Mouse (Mus musculus) skeletal muscle tissue, adult 2 months (tissue): ENCODE measurements at regions not wholly inside any gene's neighbourhood (a gene's known extent, or its start where the extent isn't known, plus 50 kb on each side); places are given as distances from the start of the nearest gene placed in this dataset.

ENCODE experiments used
- DNase-seq: peaks from one replicate; pipeline ENCODE4 v3.0.0-alpha.2; 2012; ENCODE audit warnings: low read depth, low spot score

DNA sequence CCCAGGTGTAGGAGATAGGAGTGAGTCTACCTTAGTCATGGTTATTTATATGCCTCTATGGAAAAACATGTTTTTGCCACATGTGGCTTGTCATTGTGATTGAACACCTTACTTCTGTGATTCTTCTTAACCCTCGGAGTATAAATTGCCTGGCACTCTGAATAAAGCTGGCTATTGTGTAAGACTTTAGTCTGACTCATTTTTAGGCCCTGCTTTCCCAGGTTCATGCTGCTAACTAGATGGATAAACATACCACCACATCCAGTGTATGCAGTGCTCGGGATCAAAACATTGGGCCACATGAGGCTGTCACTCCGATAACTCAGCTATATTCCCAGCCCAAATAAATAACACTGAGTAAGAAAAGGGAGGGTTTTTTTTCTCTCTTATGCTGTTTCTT lies 287.2 kb downstream of the Gsdmc2 start:
- no peak for DNase-seq

DNA sequence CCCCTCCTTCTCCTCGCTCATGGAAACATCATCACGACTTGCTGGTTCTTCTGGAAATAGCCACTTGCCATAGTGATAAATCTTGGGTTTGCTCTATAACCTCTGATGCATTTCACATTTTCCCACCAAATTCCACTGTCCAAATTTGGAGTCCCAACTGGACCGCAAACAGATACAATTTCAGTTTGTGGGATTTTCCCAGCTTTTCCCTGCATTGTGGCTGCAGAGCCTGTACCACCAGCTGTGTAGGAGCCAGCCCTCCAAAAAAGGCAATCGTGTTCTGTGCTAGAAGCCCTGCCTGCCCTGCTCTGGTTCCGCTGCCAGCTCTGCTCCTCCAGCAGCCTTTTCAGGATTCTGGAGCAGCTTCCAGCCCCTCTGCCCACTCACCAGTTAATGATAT lies 291.4 kb downstream of the Gsdmc2 start:
- DNase-seq = peak; percentile 10

GRCm38 (mm10) chr15:63532337-63533055 lies 312.5 kb downstream of the Gsdmc2 start:
- no peak for DNase-seq

DNA sequence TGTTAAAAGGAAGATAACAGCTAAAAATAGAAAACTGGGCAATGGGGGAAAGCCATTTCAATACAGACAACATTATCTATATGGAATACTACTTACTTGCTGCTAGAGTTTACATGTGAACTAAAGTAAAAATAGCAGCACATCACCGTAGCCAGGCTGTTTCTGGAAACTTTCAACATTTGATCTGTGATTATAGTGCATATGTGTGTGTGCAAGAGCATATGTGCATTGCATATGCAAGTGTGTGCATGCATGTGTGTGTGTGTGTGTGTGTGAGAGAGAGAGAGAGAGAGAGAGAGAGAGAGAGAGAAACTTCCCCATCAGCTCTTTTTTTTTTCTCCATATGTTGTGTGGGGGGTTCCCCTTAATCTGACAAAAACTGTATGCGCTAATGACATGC lies 317.7 kb downstream of the Gsdmc2 start:
- no peak for DNase-seq

GRCm38 (mm10) chr15:63526820-63527219 lies 318.2 kb downstream of the Gsdmc2 start:
- DNase-seq = no peak

DNA sequence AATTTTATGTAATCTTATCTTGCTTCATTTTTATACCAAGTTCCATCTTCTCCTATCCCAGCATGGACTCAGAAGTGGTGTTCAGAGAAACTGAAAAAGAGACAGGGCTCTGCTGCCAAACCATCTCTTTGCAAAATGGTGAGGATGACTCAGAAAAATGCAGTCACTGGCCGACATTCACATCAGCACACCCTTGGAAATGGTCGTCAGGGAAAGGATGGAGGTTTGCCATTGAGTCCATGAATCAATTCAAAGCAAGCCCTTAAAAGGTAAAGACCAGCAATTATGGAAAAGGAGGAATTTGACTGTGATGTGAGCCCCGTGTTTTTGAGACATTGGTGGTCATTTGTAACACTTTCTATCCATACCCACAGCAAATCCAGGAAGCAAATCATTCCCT lies 327.7 kb downstream of the Gsdmc2 start:
- DNase-seq = no peak

GRCm38 (mm10) chr15:63500453-63500852 lies 344.5 kb downstream of the Gsdmc2 start:
- peak; percentile 4 for DNase-seq

DNA sequence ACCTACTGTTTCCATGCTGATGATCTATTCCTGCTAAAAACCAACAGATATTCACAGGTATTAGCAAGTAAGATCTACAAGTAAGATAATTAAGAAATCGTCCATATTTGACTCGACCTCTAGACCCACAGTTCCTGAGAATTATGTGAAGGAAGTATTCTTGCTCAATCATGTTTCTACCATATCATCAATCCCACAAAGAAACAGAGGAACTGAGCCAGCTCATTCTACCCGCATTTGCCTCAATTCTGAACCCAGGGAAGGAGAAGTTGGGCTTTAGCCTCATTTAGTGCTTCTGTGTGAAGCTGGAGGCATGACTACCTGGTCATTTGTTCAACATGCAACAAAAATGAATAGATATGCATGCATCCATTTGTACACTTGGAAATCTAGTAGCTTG lies 346.5 kb downstream of the Gsdmc2 start:
- DNase-seq = no peak

DNA sequence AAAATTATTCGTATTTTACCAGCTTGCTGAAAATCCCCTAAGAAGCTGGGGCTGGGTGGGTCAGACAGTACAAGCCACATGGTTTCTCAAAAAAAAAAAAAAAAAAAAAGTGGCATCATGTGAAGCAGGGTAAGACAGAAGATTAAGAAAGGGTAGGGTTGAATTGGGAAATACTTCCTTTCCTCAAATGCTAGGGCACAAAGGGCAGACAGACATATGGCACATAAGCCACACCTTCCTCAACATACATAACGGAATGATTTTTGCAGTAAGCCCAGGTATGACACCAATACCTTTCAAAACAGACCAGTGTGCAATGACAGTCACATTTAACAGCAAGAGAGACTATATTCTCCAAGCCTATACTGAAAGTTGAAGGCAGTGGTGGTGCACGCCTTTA lies 347.8 kb downstream of the Gsdmc2 start:
- no peak for DNase-seq

GRCm38 (mm10) chr15:63484910-63485309 lies 360.1 kb downstream of the Gsdmc2 start:
- DNase-seq = no peak

- DNase-seq = no peak
Measured at GRCm38 (mm10) chr15:63484217-63484887, 360.6 kb downstream of the Gsdmc2 start.

DNA sequence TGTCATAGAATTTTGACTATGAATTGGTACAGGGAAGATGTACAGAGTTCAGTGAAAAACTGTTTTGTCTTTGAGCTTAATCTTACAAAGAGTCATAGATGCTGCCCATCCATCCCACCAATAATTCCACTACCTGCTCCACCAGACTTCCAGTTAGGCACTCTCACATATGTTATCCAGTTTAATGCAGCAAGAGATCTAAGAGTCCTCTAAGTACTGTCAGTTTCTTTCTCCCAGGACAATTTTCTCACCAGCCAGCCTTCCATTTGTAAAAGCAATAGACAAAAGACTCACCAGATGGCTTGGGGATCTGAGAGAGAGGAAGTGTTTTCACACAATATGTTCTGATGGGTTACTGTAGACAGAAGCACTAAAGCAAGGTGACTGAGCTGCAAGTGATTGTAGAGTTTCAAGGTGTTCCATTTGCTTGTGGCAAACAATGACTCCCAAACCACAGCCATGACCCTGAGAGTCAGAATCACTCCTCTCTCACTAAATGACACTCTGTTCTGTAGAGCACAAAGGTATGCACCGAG lies 365.6 kb downstream of the Gsdmc2 start:
- no peak for DNase-seq

GRCm38 (mm10) chr15:63466916-63467315 lies 378.1 kb downstream of the Gsdmc2 start:
- no peak for DNase-seq

DNA sequence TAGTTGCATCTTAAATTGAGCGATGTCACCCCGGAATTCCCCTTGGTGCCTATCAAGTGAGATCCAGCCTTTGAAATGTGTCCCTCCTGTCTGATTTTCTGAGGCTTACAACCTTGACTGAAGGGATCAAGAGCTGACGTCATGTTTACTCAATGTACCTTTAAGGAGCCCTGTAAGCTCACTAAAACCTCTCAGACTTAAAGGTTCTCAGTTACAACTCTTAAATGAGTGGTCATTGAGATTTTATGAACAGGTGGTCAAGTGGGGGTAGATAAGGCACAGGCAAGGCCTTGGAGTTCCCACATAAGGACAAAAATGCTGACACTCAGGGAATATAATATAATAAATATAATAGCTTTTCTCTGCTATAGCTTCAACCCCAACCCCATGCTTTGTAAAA lies 392.4 kb downstream of the Gsdmc2 start:
- no peak for DNase-seq

- DNase-seq = no peak
Measured at GRCm38 (mm10) chr15:63446288-63446687, 398.7 kb downstream of the Gsdmc2 start.

- DNase-seq = peak; percentile 2
Measured at GRCm38 (mm10) chr15:63445016-63445415, 400.0 kb downstream of the Gsdmc2 start.

GRCm38 (mm10) chr15:63442146-63442780 lies 402.7 kb downstream of the Gsdmc2 start:
- no peak for DNase-seq

- no peak for DNase-seq
Measured at GRCm38 (mm10) chr15:63412649-63413048, 432.3 kb downstream of the Gsdmc2 start.

DNA sequence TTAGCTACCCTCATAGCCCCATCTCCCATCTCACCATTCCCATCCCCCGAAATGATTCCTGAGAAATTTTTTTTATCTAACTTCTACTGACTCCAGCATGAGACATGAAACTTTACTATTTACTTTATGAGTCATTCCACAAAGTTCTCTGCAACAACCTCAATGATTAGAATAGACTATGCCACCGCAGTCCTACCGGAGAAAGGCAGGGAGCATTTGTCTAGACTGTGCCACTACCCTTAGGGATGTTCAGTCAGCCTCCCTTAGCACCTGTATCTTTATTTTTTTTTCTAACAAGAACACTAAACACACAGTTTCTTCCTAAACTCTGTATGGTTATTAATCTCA lies 433.2 kb downstream of the Gsdmc2 start:
- no peak for DNase-seq

- no peak for DNase-seq
Measured at GRCm38 (mm10) chr15:63410994-63411770, 433.8 kb downstream of the Gsdmc2 start.

DNA sequence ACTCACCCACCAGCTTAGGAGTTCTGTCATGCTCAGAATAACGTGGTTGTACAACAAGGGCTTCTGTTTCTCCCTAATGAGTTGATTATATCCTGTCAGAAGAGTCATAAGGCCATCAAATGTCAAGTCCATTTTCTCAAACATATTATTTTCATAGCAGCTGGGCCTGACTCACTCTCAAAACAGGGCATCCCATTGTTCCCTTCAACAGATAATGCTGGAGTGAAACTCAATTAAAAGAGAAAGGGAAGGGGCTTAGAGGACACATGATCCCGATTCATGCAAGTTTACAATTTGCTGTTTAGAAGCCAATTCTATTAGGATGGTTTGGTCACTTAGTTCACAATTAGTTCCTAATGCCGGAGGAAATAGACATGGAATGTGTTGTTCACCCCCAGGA lies 444.5 kb downstream of the Gsdmc2 start:
- no peak for DNase-seq

- DNase-seq = no peak
Measured at GRCm38 (mm10) chr15:63400011-63400410, 445.0 kb downstream of the Gsdmc2 start.
